Mouse (Mus musculus) embryonic fibroblast, embryonic 13.5 days (primary cell): ENCODE measurements around the gene Pi4kb.

Experiments used
- CTCF ChIP-seq: IDR thresholded peaks from 2 replicates; pipeline ENCODE4 v1.5.1; 2011; ENCODE audit warnings: mild to moderate bottlenecking, control low read depth, low read length, moderate library complexity, borderline replicate concordance; ENCODE audit not compliant: insufficient read depth
- POLR2A ChIP-seq: IDR thresholded peaks from 2 replicates; pipeline ENCODE4 v1.6.1; 2011; ENCODE audit warnings: low read depth, mild to moderate bottlenecking, control low read depth, low read length, moderate library complexity

DNA sequence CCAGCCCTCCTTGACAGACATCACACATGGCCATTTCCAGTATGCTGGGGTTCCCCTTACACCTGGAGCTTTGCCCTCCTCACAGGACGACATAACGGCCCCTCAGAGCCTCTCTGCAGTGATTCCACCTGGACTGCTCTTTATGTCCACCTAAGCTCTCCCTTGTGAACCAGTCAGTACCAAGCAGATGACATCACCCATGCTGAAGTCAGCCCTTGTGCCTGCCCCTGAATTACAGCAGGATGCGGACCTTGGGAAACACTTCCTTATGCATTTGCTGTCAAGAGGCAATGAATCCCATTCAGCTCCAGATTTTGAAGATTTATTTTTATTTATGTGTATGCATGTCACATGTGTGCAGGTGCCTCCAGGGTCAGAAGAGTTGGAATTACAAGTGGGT lies 73.4 kb downstream of the Pi4kb start:
- TF ChIP-seq CTCF (no peak), POLR2A (no peak)
